Mouse (Mus musculus): ENCODE measurements around the gene Gm5737. TPM values are rescaled to one million over a fixed set of nuclear protein-coding genes. Genes with fewer than 3 reads are reported as not detected.

The Gm5737 gene
- polyA plus RNA-seq, 1 experiment from 2014 or later, result not detected

DNA sequence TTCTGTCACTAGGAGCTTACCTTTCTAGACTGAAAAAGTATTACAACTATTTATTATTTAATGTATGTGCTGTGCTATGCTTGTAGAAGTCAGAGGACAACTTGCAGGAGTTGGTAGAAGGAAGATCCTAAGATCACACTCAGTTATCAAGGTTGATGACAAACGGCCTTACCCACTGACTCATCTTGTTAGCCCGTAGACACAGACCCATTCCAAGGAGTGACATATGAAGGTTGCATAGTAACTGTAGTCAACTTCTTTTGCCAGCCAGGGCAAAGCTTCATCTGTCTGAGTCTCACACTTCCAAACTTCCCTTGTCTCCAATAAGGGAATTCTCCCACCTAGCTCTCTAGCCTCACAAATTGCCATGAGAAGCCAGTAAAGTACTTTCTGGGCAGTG lies 54.5 kb downstream of the Gm5737 start:
- Histone ChIP-seq H3K4me1 (replicated peaks; ENCODE audit: control insufficient read depth, insufficient read depth, low read length) (peaks cover 65% of the 10 kb centered on the region), H3K36me3 (ENCODE audit: control insufficient read depth, insufficient read depth, low read length) (no peaks in the 10 kb centered on the region; the same call in 1 of the 2 replicates), H3K4me2 (ENCODE audit: low read length) (no peak overlapping the region), H3K4me3 (ENCODE audit: low read depth, low read length) (no peak overlapping the region), H3K9me3 (ENCODE audit: control insufficient read depth, low read length) (no peaks in the 10 kb centered on the region), H3K27me3 (replicated peaks; ENCODE audit: control insufficient read depth, insufficient read depth, low read length) (no peaks in the 10 kb centered on the region), H3K9ac (ENCODE audit: low read length) (no peak overlapping the region), H3K27ac (ENCODE audit: low read depth) (peak overlapping the region; percentile 4; the same call in 1 of the 2 replicates)
- DNase-seq (ENCODE audit: low spot score) (no peak), ATAC-seq (replicated peaks; ENCODE audit: low FRiP score, low TSS enrichment, low read depth) (no peak)
- WGBS, result 68% methylated on average over 2 of the region's 2 CpGs

DNA sequence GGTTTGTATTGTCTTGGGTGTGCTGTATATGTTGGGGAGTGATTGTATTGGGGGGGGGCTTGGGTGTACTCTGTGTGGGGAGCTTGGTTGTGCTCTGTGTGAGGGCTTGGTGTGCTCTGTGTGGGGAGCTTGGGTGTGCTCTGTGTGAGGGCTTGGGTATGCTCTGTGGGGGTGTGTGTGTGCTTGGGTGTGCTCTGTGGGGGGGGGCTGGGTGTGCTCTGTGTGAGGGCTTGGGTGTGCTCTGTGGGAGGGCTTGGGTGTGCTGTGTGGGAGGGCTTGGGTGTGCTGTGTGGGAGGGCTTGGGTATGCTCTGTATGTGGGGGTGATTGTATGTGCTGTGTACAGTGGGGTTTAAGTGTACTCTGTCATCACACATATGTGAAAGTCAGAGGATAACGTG lies 55.6 kb downstream of the Gm5737 start:
- H3K9ac ChIP-seq (ENCODE audit: low read length), result no peak overlapping the region
- H3K4me1 ChIP-seq (replicated peaks; ENCODE audit: control insufficient read depth, insufficient read depth, low read length), result peaks cover 56% of the 10 kb centered on the region
- no peak overlapping the region for H3K27ac ChIP-seq (ENCODE audit: low read depth)
- no peaks in the 10 kb centered on the region for H3K9me3 ChIP-seq (ENCODE audit: control insufficient read depth, low read length)
- WGBS, result 67% methylated on average over 1 of the region's 1 CpGs
- ATAC-seq (replicated peaks; ENCODE audit: low FRiP score, low TSS enrichment, low read depth) (no peak), DNase-seq (ENCODE audit: low spot score) (no peak)
- H3K4me2 ChIP-seq (ENCODE audit: low read length), result no peak overlapping the region
- no peaks in the 10 kb centered on the region for H3K27me3 ChIP-seq (replicated peaks; ENCODE audit: control insufficient read depth, insufficient read depth, low read length)
- no peaks in the 10 kb centered on the region; the same call in 1 of the 2 replicates for H3K36me3 ChIP-seq (ENCODE audit: control insufficient read depth, insufficient read depth, low read length)
- H3K4me3 ChIP-seq (ENCODE audit: low read depth, low read length), result no peak overlapping the region

DNA sequence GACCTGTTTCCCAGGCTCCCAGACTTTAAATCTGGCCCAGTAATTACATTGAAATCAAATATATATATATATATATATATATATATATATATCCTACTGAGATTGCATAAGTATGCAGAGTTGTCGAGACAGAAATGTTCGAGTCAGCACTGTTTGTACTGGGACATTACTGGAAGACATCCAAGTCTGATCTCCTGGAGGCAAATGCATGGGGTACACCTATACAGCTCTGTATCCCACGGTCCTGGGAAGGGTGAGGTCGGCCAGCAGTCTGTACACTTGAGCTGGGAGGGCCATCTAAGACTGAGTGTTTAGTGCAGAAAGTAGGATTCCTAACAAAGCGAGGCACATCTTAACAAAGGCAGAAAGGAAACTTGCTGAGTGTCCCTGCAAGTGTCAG lies 57.7 kb downstream of the Gm5737 start:
- H3K4me2 ChIP-seq (ENCODE audit: low read length), result no peak overlapping the region
- ATAC-seq (replicated peaks; ENCODE audit: low FRiP score, low TSS enrichment, low read depth), result no peak
- H3K4me1 ChIP-seq (replicated peaks; ENCODE audit: control insufficient read depth, insufficient read depth, low read length), result peaks cover 37% of the 10 kb centered on the region
- no peak overlapping the region for H3K4me3 ChIP-seq (ENCODE audit: low read depth, low read length)
- H3K27me3 ChIP-seq (replicated peaks; ENCODE audit: control insufficient read depth, insufficient read depth, low read length), result no peaks in the 10 kb centered on the region
- H3K27ac ChIP-seq (ENCODE audit: low read depth), result peak overlapping the region; percentile 22; the same call in 1 of the 2 replicates
- no peaks in the 10 kb centered on the region; the same call in 1 of the 2 replicates for H3K36me3 ChIP-seq (ENCODE audit: control insufficient read depth, insufficient read depth, low read length)
- no peak overlapping the region for H3K9ac ChIP-seq (ENCODE audit: low read length)
- DNase-seq (ENCODE audit: low spot score), result no peak
- H3K9me3 ChIP-seq (ENCODE audit: control insufficient read depth, low read length), result no peaks in the 10 kb centered on the region
- WGBS, result 30% methylated on average over 5 of the region's 5 CpGs

DNA sequence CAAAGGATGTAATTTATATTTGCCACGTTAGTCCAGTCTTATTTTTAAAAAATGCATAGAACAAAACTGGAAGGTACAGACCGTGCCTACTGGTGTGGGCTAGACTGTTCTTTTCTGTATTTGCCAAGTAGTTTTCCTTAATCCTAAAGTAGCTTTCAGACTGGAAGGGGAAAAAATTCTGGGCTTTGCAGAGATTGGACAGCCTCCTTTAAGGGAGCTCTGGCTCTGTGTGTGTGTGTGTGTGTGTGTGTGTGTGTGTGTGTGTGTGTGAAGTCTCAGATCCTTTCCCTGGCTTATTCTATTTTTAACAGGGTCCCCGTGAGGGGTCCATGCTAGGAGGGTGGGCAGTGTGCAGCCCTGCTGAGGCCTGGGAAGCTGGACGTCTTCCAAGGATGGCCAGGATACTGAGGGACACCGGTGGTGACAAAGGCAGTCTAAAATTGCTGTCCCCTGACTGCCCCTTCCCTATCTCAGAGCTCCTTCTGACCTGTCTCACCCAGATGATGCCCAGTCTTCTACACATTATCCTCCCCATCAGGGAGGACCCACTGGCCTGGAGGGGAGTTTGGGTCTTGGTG lies 58.4 kb downstream of the Gm5737 start:
- Histone ChIP-seq H3K27me3 (replicated peaks; ENCODE audit: control insufficient read depth, insufficient read depth, low read length) (no peaks in the 10 kb centered on the region), H3K36me3 (ENCODE audit: control insufficient read depth, insufficient read depth, low read length) (no peaks in the 10 kb centered on the region; the same call in 1 of the 2 replicates), H3K4me1 (replicated peaks; ENCODE audit: control insufficient read depth, insufficient read depth, low read length) (peaks cover 30% of the 10 kb centered on the region), H3K9ac (ENCODE audit: low read length) (no peak overlapping the region), H3K4me3 (ENCODE audit: low read depth, low read length) (no peak overlapping the region), H3K4me2 (ENCODE audit: low read length) (no peak overlapping the region), H3K27ac (ENCODE audit: low read depth) (peak overlapping the region; percentile 22; the same call in 1 of the 2 replicates), H3K9me3 (ENCODE audit: control insufficient read depth, low read length) (no peaks in the 10 kb centered on the region)
- DNase-seq (ENCODE audit: low spot score) (no peak), ATAC-seq (replicated peaks; ENCODE audit: low FRiP score, low TSS enrichment, low read depth) (no peak)
- WGBS, result 55% methylated on average over 5 of the region's 5 CpGs

DNA sequence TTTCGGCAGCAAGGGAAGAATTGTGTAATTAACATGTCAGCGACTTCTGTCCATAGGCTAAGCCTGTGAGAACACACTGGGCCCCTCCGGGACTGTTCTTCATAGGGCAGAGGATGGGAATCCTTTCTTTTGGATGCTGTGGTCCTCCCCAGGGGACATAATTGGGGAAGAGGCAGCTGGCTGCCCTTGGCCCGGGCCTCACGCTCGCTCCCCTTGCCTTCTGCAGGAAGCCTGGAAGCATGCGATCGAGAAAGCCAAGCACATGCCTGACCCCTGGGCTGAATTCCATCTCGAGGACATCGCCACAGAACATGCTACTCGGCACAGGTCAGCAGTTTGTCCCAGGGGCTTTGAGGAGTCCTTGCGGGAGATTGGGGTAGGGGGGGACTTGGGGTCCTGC lies 60.9 kb downstream of the Gm5737 start:
- H3K27ac ChIP-seq (ENCODE audit: low read depth), result no peak overlapping the region
- H3K27me3 ChIP-seq (replicated peaks; ENCODE audit: control insufficient read depth, insufficient read depth, low read length), result no peaks in the 10 kb centered on the region
- no peak overlapping the region for H3K4me2 ChIP-seq (ENCODE audit: low read length)
- H3K9me3 ChIP-seq (ENCODE audit: control insufficient read depth, low read length), result no peaks in the 10 kb centered on the region
- H3K4me3 ChIP-seq (ENCODE audit: low read depth, low read length), result no peak overlapping the region
- 75% methylated on average over 12 of the region's 12 CpGs for WGBS
- no peak overlapping the region for H3K9ac ChIP-seq (ENCODE audit: low read length)
- ATAC-seq (replicated peaks; ENCODE audit: low FRiP score, low TSS enrichment, low read depth), result no peak
- H3K4me1 ChIP-seq (replicated peaks; ENCODE audit: control insufficient read depth, insufficient read depth, low read length), result peaks cover 14% of the 10 kb centered on the region; the same call in 1 of the 2 replicates
- H3K36me3 ChIP-seq (ENCODE audit: control insufficient read depth, insufficient read depth, low read length), result no peaks in the 10 kb centered on the region; the same call in 1 of the 2 replicates
- no peak for DNase-seq (ENCODE audit: low spot score)

DNA sequence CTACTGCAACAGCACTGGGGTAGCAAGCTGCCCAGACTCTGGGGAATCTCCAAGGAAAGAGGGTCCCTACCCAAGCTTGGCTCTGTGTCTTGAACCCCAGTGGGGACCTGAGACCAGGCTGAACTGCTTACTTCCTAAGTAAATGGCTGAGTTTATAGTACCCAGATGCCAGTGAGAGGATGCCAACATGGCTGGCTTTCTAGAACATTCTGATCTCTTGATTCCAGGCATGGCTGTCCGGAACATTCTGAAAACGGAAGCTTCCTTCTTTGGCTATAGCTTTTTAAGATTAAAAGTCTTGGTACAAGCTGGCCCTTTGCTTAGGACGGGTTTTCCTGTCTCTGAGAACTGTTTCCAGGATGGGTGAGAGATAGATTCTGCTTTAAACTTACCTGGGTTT lies 61.9 kb downstream of the Gm5737 start:
- no peaks in the 10 kb centered on the region for H3K9me3 ChIP-seq (ENCODE audit: control insufficient read depth, low read length)
- ATAC-seq (replicated peaks; ENCODE audit: low FRiP score, low TSS enrichment, low read depth) (no peak), DNase-seq (ENCODE audit: low spot score) (no peak)
- no peaks in the 10 kb centered on the region for H3K27me3 ChIP-seq (replicated peaks; ENCODE audit: control insufficient read depth, insufficient read depth, low read length)
- H3K4me1 ChIP-seq (replicated peaks; ENCODE audit: control insufficient read depth, insufficient read depth, low read length), result peaks cover 12% of the 10 kb centered on the region; the same call in 1 of the 2 replicates
- H3K27ac ChIP-seq (ENCODE audit: low read depth), result no peak overlapping the region
- 93% methylated on average over 3 of the region's 3 CpGs for WGBS
- H3K4me3 ChIP-seq (ENCODE audit: low read depth, low read length), result no peak overlapping the region
- no peak overlapping the region for H3K9ac ChIP-seq (ENCODE audit: low read length)
- no peaks in the 10 kb centered on the region; the same call in 1 of the 2 replicates for H3K36me3 ChIP-seq (ENCODE audit: control insufficient read depth, insufficient read depth, low read length)
- H3K4me2 ChIP-seq (ENCODE audit: low read length), result no peak overlapping the region

DNA sequence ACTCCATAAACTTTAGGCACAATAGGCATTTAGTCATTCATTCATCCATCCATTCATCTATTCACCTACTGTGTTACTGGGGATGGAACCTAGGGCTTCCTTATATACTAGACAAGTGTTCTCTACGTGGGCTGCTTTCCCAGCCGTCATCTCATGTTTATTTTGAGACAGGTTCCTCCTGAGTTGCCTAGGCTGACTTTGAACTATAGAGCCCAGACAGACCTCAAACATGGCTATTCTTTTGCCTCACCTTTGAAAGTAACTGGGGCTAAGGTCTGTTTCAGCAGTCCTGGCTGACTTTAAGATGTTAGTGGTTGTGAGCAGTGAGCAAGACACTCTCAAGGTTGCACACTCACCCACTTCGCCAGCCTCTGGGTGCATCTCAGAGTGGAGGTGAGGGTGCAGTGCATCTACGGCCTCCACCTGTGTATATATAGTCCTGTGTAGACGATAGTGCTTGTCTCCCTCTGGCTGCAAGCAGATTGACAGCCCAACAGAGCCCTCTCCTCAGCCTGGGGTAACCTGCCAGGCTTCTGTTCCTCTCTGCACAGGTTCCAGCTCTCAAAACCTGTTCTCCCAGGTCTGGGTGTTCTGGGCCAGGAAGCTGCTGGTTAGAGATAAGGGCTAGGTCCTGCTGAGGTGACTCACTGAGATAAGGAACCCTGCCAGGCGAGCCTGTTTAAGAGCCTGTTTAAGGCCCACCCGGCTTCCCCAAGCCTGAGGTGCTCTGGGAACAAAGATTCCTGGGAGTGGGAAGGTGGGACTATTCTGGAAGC lies 62.8 kb downstream of the Gm5737 start:
- H3K27me3 ChIP-seq (replicated peaks; ENCODE audit: control insufficient read depth, insufficient read depth, low read length), result no peaks in the 10 kb centered on the region
- H3K4me1 ChIP-seq (replicated peaks; ENCODE audit: control insufficient read depth, insufficient read depth, low read length), result peaks cover 7% of the 10 kb centered on the region; the same call in 1 of the 2 replicates
- ATAC-seq (replicated peaks; ENCODE audit: low FRiP score, low TSS enrichment, low read depth), result peak; percentile 94
- 58% methylated on average over 7 of the region's 7 CpGs for WGBS
- DNase-seq (ENCODE audit: low spot score), result peak; percentile 68
- H3K4me2 ChIP-seq (ENCODE audit: low read length), result no peak overlapping the region
- H3K36me3 ChIP-seq (ENCODE audit: control insufficient read depth, insufficient read depth, low read length), result peaks cover 2% of the 10 kb centered on the region; the same call in 1 of the 2 replicates
- H3K4me3 ChIP-seq (ENCODE audit: low read depth, low read length), result no peak overlapping the region
- peak overlapping the region; percentile 44 for H3K27ac ChIP-seq (ENCODE audit: low read depth)
- H3K9me3 ChIP-seq (ENCODE audit: control insufficient read depth, low read length), result no peaks in the 10 kb centered on the region
- H3K9ac ChIP-seq (ENCODE audit: low read length), result no peak overlapping the region

DNA sequence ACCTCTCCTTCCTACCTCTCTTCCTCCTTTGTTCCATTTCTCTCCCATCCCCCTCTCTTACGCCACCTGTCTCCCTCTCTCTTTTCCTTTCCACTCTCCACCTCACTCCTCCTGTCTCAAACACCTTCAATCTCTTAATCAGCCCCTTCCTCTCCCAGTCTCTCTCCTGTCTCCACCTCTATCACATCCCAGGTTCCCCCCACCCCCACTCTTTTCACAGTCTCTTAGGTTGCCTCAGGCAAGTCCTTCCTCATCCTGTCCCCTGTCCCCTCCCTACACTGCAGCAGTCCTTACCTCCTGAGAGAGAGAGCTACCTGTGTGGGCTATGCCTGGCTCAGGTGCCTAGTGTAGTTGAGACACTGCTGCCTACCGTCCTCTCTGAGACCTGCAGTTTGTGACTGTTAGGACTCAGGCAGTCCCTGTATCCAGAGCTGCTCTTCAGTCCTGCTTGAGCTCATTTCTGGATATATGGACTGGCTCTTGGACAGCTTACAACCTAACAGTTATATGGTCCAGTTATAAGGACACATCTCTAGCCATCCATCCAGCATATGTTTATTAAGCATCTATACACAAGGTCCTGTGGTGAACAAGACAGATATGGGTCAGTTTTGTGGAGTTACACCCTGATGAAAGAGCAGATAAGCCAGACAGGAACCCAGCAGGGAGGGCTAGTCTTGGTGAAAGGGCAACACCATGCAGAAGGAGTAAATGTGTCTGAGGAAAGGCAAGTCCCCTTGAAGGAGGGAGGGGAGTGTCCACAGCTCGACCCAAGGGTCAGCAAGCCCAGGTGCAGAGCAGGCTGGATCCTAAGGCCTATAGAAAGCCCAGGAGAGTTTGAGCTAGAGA lies 63.6 kb downstream of the Gm5737 start:
- WGBS, result 56% methylated on average over 3 of the region's 3 CpGs
- Histone ChIP-seq H3K9ac (ENCODE audit: low read length) (no peak overlapping the region), H3K4me1 (replicated peaks; ENCODE audit: control insufficient read depth, insufficient read depth, low read length) (0 out of 2 replicates have a peak, but pooled peaks cover under 1% of the 10 kb centered on the region), H3K4me2 (ENCODE audit: low read length) (no peak overlapping the region), H3K4me3 (ENCODE audit: low read depth, low read length) (no peak overlapping the region), H3K27me3 (replicated peaks; ENCODE audit: control insufficient read depth, insufficient read depth, low read length) (no peaks in the 10 kb centered on the region), H3K9me3 (ENCODE audit: control insufficient read depth, low read length) (no peaks in the 10 kb centered on the region), H3K27ac (ENCODE audit: low read depth) (peak overlapping the region; percentile 18), H3K36me3 (ENCODE audit: control insufficient read depth, insufficient read depth, low read length) (peaks cover 10% of the 10 kb centered on the region; the same call in 1 of the 2 replicates)
- DNase-seq (ENCODE audit: low spot score) (peak; percentile 65), ATAC-seq (replicated peaks; ENCODE audit: low FRiP score, low TSS enrichment, low read depth) (peak; percentile 75)
